Mouse (Mus musculus) CD8-positive naive resting alpha-beta T cell, adult 2 months (primary cell): ENCODE results near the gene Tmem92.
"Not testable (repeated sequence)": the region's sequence is repeated elsewhere in the genome, so short reads cannot be mapped to it uniquely, and the experiment has no call there.

Experiments used
- DNase-seq, 2 experiments: peaks; one replicate each; pipeline ENCODE4 v3.0.0; 2022; ENCODE audit warnings: low read depth in 2 of 2, low spot score in 2 of 2

The Tmem92 gene

DNA sequence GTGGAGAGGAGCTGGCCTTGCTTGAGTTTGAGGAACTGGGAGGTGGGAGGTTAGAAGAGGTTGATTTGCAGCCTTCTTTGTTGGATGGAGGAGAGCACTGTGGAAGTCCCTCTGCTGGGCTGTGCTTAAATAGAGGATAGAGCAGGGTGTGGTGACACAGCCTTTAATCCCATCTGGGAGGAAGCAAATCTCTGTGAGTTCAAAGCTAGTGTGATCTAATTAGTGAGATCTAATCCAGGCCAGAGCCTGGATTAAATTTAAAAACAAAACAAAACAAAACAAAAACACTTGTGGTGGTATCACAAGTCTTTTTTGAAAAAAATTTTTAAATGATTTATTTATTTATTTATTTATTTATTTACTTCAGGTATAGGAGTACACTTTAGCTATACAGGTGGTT lies at the start of gene Tmem92:
Gene Tmem92, minus strand, starts transcription at position 101 of the 400 bp plus-strand sequence.
- DNase-seq: no peak

DNA sequence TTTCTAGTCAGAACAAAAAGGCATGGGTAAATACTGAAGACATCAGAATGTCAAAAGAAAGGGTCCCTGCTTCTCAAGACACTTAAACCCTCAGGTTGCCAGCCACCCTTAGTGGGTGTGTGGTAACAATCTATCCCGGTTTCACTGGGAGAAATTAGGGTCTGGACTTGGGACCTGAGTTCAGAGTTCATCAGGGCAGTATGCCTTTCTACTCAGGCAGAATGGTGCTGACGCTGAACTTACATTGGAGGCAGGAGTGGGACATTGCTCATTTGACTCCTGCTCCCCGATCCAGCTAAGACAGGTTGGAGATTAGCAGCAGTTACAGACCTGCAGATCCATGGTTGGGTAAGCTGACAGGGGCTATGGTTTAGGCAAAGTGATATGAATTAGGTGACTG lies 46.5 kb upstream of the Tmem92 start:
- no peak for DNase-seq

DNA sequence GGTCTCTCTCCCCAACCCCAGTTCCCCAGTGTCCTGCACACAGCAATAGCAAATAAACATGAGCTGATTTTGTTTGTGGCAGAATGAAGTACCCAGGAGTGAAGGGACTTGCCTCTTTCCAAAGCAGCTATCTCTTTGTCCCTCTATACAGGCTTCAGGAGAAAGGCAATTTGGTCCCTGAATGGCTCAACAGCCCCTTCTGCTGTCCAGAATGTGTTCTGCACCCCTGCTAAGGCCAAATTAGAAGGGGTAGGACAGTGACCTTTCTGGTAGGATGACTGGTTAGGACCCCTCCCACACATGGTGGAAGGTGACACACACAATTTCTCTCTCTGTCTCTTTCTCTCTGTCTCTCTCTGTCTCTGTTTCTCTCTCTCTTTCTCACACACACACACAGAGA lies 36.9 kb upstream of the Tmem92 start:
- DNase-seq: not testable (repeated sequence)

DNA sequence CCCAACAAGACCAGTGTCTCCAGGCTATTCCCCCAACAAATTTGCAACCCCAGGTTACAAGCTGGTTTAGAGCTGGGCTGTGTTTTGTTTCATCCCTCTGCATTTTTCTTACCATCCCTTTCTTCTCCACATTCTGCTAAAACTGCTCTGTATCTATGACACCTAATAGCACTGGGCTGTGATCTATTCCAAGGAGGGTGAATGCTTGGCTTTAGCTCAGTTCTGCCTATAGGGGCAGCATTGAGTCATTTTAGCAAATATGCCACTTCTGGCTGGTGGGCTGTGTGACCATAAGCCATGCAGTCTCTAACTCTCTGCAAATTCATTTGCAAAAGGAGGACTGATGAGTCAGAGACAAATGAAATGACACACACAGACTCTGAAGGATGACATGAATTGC lies 36.4 kb upstream of the Tmem92 start:
- DNase-seq: not testable (repeated sequence)

DNA sequence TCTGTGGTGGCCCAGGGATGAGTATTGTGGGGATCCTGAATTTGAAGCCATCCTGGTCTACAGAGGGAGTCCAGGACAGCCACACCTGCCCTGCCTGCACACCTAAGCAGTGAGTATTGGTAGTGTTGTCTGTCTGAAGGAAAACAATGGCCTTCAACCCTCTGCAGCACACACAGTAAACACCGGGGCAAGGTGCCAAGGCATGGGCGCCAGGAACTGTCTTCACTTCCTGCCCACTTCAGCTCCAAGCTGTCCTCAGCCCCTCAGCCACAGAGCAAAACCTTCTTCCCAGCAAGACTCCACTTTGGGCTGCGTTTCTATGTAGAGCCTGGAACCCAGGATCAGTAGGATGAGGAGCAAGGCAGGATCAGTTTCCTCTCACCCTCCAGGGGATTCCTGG lies 29.0 kb upstream of the Tmem92 start:
- not testable (repeated sequence) for DNase-seq

DNA sequence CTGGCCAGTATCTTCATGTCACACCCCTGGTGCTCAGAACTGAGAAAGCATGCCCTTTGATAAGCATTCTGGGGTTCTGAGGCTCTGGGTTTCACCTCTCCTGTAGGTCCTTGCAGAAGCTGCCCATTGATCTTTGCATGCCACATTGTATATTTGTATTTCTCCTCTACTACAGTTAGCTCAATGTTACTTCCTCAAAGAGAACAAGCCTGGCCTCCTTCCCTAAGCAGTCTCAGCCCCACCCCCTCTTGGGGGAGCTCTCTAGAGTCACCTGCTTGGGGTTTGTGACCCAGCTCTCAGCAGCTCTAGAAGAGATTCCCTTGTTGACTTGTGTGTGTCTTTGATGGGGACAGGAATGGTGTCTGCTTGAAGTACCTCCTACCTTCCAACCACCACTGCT lies 9.2 kb upstream of the Tmem92 start:
- no peak for DNase-seq

DNA sequence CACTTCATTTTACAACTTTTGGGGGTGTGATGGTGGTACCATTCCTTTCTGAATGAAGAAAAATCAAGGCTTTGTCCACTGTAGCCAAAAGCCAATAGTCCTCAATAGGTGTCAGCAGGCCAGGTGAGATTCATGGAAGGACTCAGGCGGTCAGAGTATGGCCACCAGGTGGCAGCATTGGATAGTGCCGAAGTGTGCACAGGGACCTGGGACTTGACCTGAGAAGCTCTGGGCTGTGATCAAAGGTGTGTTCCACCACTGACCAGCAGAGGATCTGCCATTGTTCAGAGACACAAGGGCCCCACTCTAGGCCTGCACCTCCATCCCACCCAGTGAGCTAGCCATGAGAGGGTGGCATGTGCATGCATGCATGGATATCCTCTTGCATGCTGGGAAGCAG lies 2.7 kb upstream of the Tmem92 start:
- peak; percentile 27 to 38 for DNase-seq

DNA sequence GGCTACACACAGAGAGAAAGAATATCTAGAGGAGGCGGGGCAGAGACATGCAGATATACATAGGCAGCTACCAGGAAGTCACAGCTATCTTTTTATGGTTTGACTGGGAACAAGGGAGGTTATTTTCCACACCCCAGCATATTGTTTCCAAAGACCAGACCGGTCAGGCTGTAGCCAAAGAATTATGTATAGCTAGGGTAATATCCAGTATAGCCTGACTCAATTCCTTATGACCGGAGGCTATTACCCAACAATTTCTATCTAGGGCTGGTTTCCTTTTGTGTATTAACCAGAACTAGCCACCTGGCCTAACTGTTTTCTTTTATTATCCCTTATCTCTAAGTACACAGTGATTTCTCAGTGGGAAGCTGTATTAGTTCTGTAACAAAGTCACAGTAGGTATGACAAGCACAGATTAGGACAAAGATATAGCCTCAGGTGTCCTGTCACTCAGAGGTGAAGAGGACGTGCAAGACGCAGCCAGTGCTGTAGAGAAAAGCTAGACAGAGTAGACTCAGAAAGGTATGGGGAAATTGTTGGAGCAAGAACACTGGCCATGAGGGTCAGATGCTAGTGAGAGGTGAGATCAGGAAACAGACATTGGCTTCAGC lies 7.5 kb downstream of the Tmem92 start:
- DNase-seq: no peak

DNA sequence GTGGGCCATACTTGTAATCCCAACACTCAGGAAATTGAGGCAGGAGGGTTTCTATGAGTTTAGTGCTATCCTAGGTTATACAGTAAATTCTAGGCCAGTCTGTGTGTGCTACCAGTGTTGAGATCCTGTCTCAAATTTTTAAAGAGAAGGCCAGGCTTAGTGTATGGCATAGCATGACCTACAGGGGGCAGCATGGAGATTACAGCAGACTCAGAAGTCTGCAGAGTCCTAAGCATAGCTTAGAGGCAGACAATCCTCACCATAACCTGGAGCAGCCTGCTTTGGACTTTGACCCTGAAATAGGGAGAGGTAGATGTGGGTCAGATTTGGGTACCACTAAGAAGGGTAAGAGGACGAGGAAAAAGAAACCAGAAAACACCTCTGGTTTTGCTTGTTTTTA lies 8.7 kb downstream of the Tmem92 start:
- no peak for DNase-seq

DNA sequence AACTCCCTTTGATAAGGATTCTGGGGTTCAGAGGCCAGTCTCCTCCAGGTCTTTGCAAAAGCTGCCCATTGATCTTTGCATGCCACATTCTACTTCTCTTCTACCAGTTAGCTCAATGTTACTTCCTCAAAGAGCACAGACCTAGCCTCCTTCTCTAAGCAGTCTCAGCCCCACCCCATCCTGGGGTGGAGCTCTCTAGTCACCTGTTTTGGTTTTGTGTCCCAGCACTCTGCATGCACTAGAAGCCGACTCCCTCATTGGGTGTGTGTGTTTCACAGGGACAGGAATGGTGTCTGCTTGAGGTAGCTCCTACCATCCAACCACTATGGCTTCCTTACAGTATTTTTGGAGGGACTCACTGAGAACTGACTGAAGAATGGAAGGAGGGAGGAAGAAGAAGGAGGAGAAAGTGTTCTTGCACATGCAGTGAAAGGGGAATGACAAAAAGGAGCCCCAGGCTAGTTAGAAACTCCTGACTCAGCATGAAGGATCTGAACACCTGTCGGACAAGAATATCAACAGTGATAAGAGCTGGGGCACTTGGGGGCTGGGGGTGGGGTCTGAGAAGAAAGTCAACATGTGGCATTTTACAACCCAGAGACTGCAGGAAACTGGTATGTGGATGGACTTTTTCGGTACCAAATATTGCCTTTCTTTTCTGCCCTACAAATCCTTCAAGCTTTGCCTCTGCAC lies 10.0 kb downstream of the Tmem92 start:
- DNase-seq: no peak

DNA sequence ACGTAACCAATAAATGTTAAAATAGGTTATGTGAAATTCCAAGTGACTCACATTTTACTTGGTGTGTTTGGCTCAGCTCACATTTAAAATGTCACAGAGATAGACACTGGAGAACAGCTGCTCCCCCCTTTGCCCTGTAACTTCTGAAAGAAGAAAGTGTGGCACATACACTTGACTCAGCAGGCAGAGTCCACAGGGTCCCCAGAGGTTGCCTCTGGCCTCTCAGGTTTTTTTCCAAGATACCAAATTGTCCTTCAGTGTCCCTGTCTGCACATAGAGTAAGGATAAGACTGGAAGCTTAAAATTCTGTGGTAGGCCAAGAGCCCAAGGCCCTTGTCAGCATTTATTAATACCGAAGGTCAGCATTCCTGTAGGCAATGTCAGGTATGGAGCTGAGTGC lies 15.3 kb downstream of the Tmem92 start:
- DNase-seq: no peak

DNA sequence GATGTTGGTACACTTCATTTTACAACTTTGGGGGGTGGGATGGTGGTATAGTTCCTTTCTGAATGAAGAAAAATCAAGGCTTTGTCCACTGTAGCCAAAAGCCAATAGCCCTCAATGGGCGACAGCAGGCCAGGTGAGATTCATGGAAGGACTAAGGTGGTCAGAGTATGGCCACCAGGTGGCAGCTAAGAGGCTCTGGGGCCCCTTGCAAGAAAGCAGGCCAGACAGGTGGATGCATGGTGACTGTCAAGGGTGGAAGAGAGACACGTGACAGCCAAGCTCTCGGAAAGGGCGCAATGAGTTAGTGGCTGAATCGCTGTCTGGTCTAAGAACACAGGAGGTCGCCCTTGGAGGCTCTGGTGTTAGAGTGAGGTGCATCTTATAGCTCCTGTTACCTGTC lies 19.7 kb downstream of the Tmem92 start:
- no peak for DNase-seq

DNA sequence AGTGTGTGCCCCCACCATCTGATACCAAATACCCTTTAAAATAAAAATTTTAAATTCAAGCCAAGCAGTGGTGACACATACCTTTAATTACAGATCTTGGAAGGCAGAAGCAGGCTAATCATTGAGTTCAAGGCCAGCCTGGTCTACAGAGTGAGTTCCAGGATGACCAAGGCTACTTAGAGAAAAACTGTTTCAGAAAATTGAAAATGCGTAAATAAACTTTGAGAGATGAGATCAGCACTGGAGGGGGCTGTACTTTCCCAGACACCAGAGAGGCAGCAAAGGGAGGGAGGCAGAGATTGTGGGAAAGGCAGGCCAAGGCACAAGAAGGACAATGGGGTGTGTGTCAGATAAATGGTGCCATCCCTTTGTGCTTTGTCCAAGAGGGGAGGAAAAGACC lies 20.2 kb downstream of the Tmem92 start:
- no peak for DNase-seq

DNA sequence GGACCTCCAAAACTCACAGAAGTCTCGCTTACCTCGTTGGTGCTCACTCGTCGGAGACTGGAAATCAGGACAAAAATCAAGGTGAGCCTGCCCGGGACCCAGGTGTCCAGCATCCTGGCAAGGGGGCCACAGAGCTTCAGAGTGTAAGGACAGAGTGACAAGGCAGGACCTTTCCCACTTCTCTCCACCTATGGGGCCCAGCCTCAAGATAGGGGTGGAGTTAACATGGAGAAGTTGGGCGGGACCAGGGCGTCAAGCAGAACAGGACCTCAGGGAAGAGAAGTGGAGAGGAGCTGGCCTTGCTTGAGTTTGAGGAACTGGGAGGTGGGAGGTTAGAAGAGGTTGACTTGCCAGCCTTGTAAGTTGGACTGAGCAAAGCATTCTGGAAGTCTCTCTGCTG lies 21.7 kb downstream of the Tmem92 start:
- no peak for DNase-seq

DNA sequence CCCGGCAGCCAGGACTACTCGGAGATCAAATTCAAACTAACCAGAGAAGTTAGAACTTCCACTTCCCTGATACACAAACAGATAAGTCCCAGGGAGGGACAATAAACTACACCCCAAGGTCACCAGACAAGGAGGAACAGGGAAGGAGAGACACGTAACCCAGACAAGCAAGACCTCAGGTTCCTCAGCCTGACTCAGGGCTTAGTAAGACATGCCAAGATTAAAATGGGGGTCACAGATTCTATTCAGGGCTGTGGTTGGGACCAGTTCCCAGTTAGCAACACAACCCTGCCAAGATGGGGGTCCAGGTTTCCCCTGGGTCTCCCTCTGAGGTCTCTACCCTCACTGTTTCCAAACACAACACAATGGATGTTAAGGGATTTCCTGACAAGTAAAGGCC lies 22.1 kb downstream of the Tmem92 start:
- no peak for DNase-seq

DNA sequence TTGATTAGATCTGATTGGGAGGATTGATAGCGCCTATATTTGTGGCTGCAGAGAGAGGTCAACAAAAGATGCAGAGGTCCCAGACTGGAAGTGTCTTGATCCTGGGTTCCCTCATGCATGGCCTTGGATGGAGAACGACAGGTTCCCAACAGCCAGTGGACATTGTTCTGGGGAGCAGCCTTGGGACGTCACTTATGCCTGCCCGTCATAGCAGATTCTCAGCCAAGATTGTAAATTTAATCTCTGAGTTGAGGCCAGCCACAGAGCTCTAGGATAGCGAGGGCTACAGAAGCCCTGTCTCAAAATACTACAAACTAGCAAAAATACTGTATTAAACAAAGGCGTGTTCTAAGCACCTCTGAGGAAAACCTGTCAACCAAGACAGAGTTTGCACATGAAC lies 22.6 kb downstream of the Tmem92 start:
- no peak for DNase-seq

DNA sequence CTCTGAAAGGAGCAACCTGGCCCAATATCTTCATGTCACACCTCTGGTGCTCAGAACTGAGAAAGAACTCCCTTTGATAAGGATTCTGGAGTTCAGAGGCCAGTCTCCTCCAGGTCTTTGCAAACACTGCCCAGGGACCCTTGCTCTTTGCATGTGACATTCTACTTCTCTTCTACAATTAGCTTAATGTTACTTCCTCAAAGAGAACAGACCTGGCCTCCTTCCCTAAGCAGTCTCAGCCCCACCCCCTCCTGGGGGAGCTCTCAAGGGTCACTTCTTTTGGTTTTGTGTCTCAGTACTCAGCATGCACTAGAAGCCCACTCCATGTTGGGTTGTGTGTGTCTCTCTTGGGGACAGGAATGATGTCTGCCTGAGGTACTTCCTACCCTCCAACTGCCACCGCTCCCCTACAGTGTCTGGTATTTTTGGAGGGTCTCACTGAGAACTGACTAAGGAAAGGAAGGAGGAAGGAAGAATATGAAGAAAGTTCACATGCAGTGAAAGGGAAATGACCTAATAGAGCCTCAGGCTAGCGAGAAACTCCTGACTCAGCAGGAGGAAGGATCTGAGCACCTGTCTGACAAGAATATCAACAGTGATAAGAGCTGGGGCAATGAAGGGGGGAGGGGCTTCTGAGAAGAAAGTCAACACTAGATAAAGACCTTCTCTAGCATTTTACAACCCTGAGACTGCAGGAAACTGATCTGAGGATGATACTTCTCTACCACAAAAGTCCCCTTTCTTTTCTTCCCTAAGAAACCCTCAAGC lies 29.4 kb downstream of the Tmem92 start:
- no peak for DNase-seq

DNA sequence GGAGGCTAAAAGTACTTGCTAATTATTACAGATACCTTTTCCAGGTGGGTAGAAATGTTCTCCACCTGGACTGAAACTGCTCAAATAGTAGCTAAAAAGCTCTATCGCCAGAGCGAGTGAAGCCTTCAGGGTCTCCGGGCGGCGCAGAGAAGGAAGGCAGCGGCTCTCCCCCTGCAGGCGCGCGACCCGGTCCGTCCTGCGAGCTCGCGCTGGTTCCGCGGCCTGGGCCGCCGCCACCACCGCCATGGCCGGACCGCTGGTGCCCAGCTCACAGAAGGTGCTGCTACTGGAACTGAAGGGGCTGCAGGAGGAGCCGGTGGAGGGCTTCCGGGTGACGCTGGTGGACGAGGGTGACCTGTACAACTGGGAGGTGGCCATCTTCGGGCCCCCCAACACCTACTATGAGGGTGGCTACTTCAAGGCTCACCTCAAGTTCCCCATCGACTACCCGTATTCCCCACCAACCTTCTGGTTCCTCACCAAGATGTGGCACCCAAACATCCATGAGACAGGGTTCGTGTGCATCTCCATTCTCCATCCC lies 40.7 kb downstream of the Tmem92 start, which contains the start of gene Cdc34b:
Gene Cdc34b, plus strand, starts transcription at position 51 of the 541 bp plus-strand sequence.
- DNase-seq: no peak

DNA sequence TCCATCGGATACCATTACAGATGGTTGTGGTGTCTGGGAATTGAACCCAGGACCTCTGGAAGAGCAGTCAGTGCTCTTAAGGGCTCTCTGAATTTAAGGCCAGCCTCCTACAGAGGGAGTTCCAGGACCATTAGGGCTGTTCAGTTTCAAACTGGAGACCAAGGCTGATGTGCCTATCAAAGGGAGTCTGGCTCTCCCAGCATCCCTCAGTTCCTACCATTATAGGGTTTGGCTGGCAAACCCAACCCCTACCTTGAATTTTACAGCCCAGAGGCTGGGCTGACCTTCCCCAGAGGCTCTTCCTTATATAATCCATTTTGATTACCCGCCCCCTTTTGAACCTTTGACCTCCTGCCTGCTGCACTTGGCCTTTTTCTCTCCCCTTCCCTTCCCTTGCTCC lies 46.8 kb downstream of the Tmem92 start:
- no peak for DNase-seq

DNA sequence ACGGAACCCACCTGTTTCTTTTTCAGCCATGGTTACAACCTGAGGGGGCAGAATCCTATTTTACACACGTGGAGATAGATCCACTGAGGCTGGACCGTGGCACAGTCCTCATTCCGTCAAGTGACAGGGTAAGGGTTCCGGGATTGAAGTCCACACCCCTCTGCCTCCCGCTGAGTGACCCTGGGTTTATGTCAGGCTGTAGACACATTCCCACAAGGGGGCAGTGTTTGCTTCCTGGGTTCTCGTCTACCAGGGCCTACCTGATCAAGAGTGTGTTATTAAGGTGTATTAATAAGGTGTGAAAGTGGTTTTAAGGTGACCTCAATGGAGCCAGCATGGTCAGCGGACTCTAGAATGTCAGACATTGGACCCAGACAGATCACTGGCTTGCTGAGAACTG lies 49.7 kb downstream of the Tmem92 start:
- peak in 1 of 2 experiments; percentile 18 for DNase-seq

DNA sequence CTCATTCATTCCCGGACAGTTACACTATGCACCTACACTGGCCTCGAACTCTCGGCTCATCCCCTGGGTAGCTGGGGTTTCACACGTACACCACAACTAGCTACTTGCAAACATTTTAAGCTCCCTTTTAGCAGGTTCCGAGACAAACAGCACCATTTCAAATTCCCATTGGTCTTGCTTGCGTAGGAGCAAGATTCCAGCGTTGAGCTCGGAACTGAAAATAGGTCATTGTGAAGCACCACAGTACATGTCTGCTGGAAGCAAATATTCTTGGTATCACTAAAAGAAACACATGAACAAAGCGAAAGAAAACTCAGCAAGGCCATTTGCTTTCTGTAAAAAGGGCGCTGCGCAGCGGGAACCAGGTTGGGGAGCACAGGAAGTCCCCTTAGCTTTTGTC lies 51.3 kb downstream of the Tmem92 start:
- no peak for DNase-seq

DNA sequence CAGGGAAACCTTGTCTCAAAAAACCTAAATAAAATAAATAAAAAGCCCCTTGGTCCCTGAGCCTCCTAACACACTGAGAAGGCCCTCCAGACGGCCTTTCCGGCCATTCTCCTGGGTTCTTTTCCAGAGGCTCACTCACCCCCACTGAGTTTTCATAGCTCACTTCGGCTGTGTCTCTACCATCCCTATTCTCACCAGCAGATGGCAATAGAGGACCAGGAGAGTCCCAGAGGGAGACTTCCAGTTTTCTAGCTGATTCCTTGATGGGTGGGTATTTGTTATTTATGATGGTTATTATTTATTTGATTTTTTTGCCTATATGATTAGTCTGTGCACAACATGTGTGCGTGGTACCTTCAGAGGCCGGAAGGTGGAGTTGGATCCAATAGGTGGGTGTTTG lies 52.2 kb downstream of the Tmem92 start:
- DNase-seq: peak; percentile 35 to 57
